Mouse (Mus musculus) lung, embryonic 14.5 days (tissue): ENCODE data around the gene Eif2b5. TPM values are rescaled to one million over a fixed set of nuclear protein-coding genes. Genes with fewer than 3 reads are reported as not detected.

Experiments used
- ATAC-seq: fragments of 200-750 bp; cut with Nextera tagmentation; 2 replicates; pipeline ENCODE4 v1.8.0; 2017; ENCODE audit warnings: mild to moderate bottlenecking, moderate TSS enrichment, moderate library complexity; ENCODE audit not compliant: insufficient read depth
- DNase-seq: peaks from one replicate; pipeline ENCODE4 v3.0.0-alpha.2; 2015
- H3K27ac ChIP-seq: fragments of 300-500 bp; sonication (generic); 2 replicates; pipeline ENCODE4 v1.5.1; 2014; ENCODE audit warnings: low read depth, mild to moderate bottlenecking, moderate library complexity
- H3K27me3 ChIP-seq: fragments of 300-500 bp; sonication (generic); 2 replicates; pipeline ENCODE4 v1.6.1; 2014; ENCODE audit warnings: low read length, control low read depth; ENCODE audit not compliant: insufficient read depth
- H3K36me3 ChIP-seq: fragments of 300-500 bp; sonication (generic); 2 replicates; pipeline ENCODE4 v1.6.1; 2014; ENCODE audit warnings: control low read depth; ENCODE audit not compliant: insufficient read depth
- H3K4me1 ChIP-seq: fragments of 300-500 bp; sonication (generic); 2 replicates; pipeline ENCODE4 v1.6.1; 2014; ENCODE audit warnings: antibody characterized with exemption, control low read depth; ENCODE audit not compliant: insufficient read depth
- H3K4me2 ChIP-seq: fragments of 300-500 bp; sonication (generic); 2 replicates; pipeline ENCODE4 v1.6.1; 2014; ENCODE audit warnings: mild to moderate bottlenecking
- H3K4me3 ChIP-seq: fragments of 300-500 bp; sonication (generic); 2 replicates; pipeline ENCODE4 v1.5.1; 2014; ENCODE audit warnings: low read depth, low read length
- H3K9ac ChIP-seq: fragments of 300-500 bp; sonication (generic); 2 replicates; pipeline ENCODE4 v1.6.1; 2014
- H3K9me3 ChIP-seq: fragments of 300-500 bp; sonication (generic); 2 replicates; pipeline ENCODE4 v1.6.1; 2016; ENCODE audit warnings: low read depth, low read length, control low read depth
- CTCF ChIP-seq: IDR thresholded peaks from 2 replicates; pipeline ENCODE4 v1.5.1; 2016; ENCODE audit warnings: antibody characterized with exemption, low read depth
- WGBS: fragments of 180-500 bp; shearing (Covaris S2); extraction: QIAGEN DNeasy Blood & Tissue Kit; methylation state at CpG from one replicate; pipeline ENCODE4 v1.1.7; 2014; 5-methylcytosine and 5-hydroxymethylcytosine counted together
- polyA plus RNA-seq: library from polyadenylated mRNA; unstranded; fragments of >200 nt; fragmentation: Nextera tagmentation; extraction: Ambion mirVana; gene quantifications from 2 replicates; pipeline ENCODE4 v1.2.1, GENCODE M21; 2014

The Eif2b5 gene
- polyA plus RNA-seq, 1 experiment from 2014 or later, result 112 TPM

GRCm38 (mm10) chr16:20490581-20490980, 8.0 kb upstream of the Eif2b5 start:
- no peak; the same call in 1 of the 2 replicates for ATAC-seq
- 25% methylated on average over 2 of the region's 2 CpGs for WGBS

GRCm38 (mm10) chr16:20491301-20491700, 7.3 kb upstream of the Eif2b5 start:
- no peak for TF ChIP-seq CTCF
- H3K9ac ChIP-seq, result no peak overlapping the region
- no peak for DNase-seq
- H3K4me3 ChIP-seq, result no peak overlapping the region
- H3K9me3 ChIP-seq, result no peaks in the 10 kb centered on the region
- no peak overlapping the region for H3K4me2 ChIP-seq
- 70% methylated on average over 2 of the region's 2 CpGs for WGBS
- H3K36me3 ChIP-seq, result no peaks in the 10 kb centered on the region
- H3K27me3 ChIP-seq, result no peaks in the 10 kb centered on the region
- no peak for ATAC-seq
- H3K4me1 ChIP-seq, result no peaks in the 10 kb centered on the region
- no peak overlapping the region for H3K27ac ChIP-seq

More at GRCm38 (mm10) chr16:20490581-20490980, 8.0 kb upstream of the Eif2b5 start:
- DNase-seq, result peak; percentile 27
- no peak overlapping the region for H3K27ac ChIP-seq
- no peaks in the 10 kb centered on the region for H3K36me3 ChIP-seq
- no peak overlapping the region for H3K4me3 ChIP-seq
- peak; percentile 55 for TF ChIP-seq CTCF
- H3K27me3 ChIP-seq, result no peaks in the 10 kb centered on the region
- H3K4me2 ChIP-seq, result no peak overlapping the region
- H3K9ac ChIP-seq, result no peak overlapping the region
- H3K4me1 ChIP-seq, result no peaks in the 10 kb centered on the region
- H3K9me3 ChIP-seq, result no peaks in the 10 kb centered on the region

- H3K9me3 ChIP-seq, result no peaks in the 10 kb centered on the region
- no peak overlapping the region for H3K4me3 ChIP-seq
- WGBS, result 75% methylated on average over 2 of the region's 2 CpGs
- no peaks in the 10 kb centered on the region for H3K27me3 ChIP-seq
- H3K4me1 ChIP-seq, result 0 out of 2 replicates have a peak, but pooled peaks cover 3% of the 10 kb centered on the region
- no peak for TF ChIP-seq CTCF
- no peak overlapping the region for H3K27ac ChIP-seq
- H3K36me3 ChIP-seq, result no peaks in the 10 kb centered on the region
- no peak overlapping the region for H3K4me2 ChIP-seq
- ATAC-seq, result no peak
- no peak for DNase-seq
- no peak overlapping the region for H3K9ac ChIP-seq
Measured at GRCm38 (mm10) chr16:20493452-20493851, 5.2 kb upstream of the Eif2b5 start.

- peak; percentile 79 for TF ChIP-seq CTCF
- Histone ChIP-seq H3K9ac (peak overlapping the region; percentile 26; the same call in 1 of the 2 replicates), H3K36me3 (peaks cover 17% of the 10 kb centered on the region), H3K4me2 (peak overlapping the region; percentile 77), H3K27me3 (no peaks in the 10 kb centered on the region), H3K4me1 (0 out of 2 replicates have a peak, but pooled peaks cover 3% of the 10 kb centered on the region), H3K9me3 (no peaks in the 10 kb centered on the region), H3K4me3 (peak overlapping the region; percentile 35), H3K27ac (0 out of 2 replicates have a peak overlapping the region, but pooled peaks have one; percentile 12)
- ATAC-seq (peak; percentile 26; the same call in 1 of the 2 replicates), DNase-seq (peak; percentile 91)
- WGBS, result 22% methylated on average over 25 of the region's 25 CpGs
Measured at GRCm38 (mm10) chr16:20496671-20497600, 1.7 kb upstream of the Eif2b5 start.

- DNase-seq, result no peak
- peak overlapping the region; percentile 95 for H3K9ac ChIP-seq
- no peak for TF ChIP-seq CTCF
- peak overlapping the region; percentile 85 for H3K4me2 ChIP-seq
- H3K4me3 ChIP-seq, result peak overlapping the region; percentile 91
- WGBS, result 9% methylated on average over 16 of the region's 16 CpGs
- H3K4me1 ChIP-seq, result 0 out of 2 replicates have a peak, but pooled peaks cover 3% of the 10 kb centered on the region
- no peaks in the 10 kb centered on the region for H3K9me3 ChIP-seq
- peaks cover 29% of the 10 kb centered on the region for H3K36me3 ChIP-seq
- H3K27me3 ChIP-seq, result no peaks in the 10 kb centered on the region
- ATAC-seq, result 0 out of 2 replicates have a peak, but pooled peaks have one; percentile 5
- H3K27ac ChIP-seq, result no peak overlapping the region; the same call in 1 of the 2 replicates
Measured at GRCm38 (mm10) chr16:20497980-20498676, 489 bp upstream of the Eif2b5 start.

GRCm38 (mm10) chr16:20506000-20506399, 7.4 kb downstream of the Eif2b5 start:
- TF ChIP-seq CTCF, result no peak
- no peak overlapping the region for H3K27ac ChIP-seq
- H3K9me3 ChIP-seq, result no peaks in the 10 kb centered on the region
- no peaks in the 10 kb centered on the region for H3K4me1 ChIP-seq
- WGBS, result 82% methylated on average over 8 of the region's 8 CpGs
- DNase-seq (no peak), ATAC-seq (no peak)
- H3K9ac ChIP-seq, result no peak overlapping the region
- no peak overlapping the region for H3K4me3 ChIP-seq
- no peak overlapping the region for H3K4me2 ChIP-seq
- peaks cover 100% of the 10 kb centered on the region for H3K36me3 ChIP-seq
- H3K27me3 ChIP-seq, result no peaks in the 10 kb centered on the region
